Mouse (Mus musculus): ENCODE results near the gene Ghdc. TPM values are rescaled to one million over a fixed set of nuclear protein-coding genes. Genes with fewer than 3 reads are reported as not detected.

The Ghdc gene
- polyA plus RNA-seq, 1 experiment from 2014 or later: 3.6 TPM

DNA sequence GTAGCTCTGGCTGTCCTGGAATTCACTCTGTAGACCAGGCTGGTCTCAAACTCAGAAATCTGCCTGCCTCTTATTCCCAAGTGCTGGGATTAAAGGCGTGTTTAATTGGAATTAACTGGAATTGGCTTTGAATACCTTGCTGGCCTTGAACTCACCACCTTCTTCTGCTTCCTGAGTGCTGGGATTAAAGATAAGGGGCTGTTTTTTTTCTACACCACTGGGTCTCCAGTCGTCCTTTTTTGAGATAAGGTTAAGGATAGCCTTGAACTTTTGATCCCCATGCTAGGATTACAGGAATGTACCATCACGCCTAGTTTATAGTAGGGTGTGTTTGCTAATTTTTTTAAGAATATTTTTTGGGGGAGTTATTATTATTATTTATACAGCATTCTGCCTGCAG lies 7.3 kb upstream of the Ghdc start:
- no peak overlapping the region for H3K9ac ChIP-seq (ENCODE audit: low read depth, low read length)
- ATAC-seq (ENCODE audit: low read depth) (no peak), DNase-seq (ENCODE audit: low spot score) (no peak)
- H3K4me2 ChIP-seq (ENCODE audit: low read depth, low read length): no peak overlapping the region
- 76% methylated on average over 3 of the region's 3 CpGs for WGBS
- H3K9me3 ChIP-seq (ENCODE audit: control insufficient read depth, low read length): no peaks in the 10 kb centered on the region
- H3K27ac ChIP-seq (replicated peaks; ENCODE audit: low read depth, low read length): no peak overlapping the region
- H3K4me3 ChIP-seq (ENCODE audit: low read depth, low read length): no peak overlapping the region
- H3K36me3 ChIP-seq (ENCODE audit: control insufficient read depth, insufficient read depth, low read length): peaks cover 26% of the 10 kb centered on the region
- H3K27me3 ChIP-seq (replicated peaks; ENCODE audit: control insufficient read depth, insufficient read depth, low read length): no peaks in the 10 kb centered on the region
- no peaks in the 10 kb centered on the region for H3K4me1 ChIP-seq (ENCODE audit: control insufficient read depth, insufficient read depth, low read length)

DNA sequence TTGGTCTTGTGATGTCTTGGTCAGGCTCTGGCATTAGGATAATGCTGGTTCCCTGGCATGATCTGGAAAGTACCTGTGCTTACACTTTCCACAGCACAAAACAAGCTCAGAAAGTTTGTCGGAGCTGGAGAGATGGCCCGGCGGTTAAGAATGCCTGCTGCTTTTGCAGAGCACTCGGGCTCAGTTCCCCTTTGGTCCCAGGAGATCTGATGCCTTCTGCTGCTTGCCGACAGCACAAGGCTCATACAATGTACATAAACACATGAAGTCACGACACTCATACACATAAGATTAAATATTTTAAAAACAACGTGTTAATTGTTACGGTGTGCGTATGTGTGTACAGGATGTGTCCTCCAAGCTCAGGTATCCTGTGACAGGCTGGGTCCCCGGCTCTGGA lies 5.2 kb upstream of the Ghdc start:
- no peak for ATAC-seq (ENCODE audit: low read depth)
- no peak for DNase-seq (ENCODE audit: low spot score)
- H3K9me3 ChIP-seq (ENCODE audit: control insufficient read depth, low read length): no peaks in the 10 kb centered on the region
- no peak overlapping the region for H3K27ac ChIP-seq (replicated peaks; ENCODE audit: low read depth, low read length)
- H3K36me3 ChIP-seq (ENCODE audit: control insufficient read depth, insufficient read depth, low read length): peaks cover 6% of the 10 kb centered on the region; the same call in 1 of the 2 replicates
- H3K27me3 ChIP-seq (replicated peaks; ENCODE audit: control insufficient read depth, insufficient read depth, low read length): no peaks in the 10 kb centered on the region
- H3K4me2 ChIP-seq (ENCODE audit: low read depth, low read length): no peak overlapping the region
- H3K9ac ChIP-seq (ENCODE audit: low read depth, low read length): no peak overlapping the region
- H3K4me1 ChIP-seq (ENCODE audit: control insufficient read depth, insufficient read depth, low read length): no peaks in the 10 kb centered on the region
- 70% methylated on average over 10 of the region's 10 CpGs for WGBS
- no peak overlapping the region for H3K4me3 ChIP-seq (ENCODE audit: low read depth, low read length)

DNA sequence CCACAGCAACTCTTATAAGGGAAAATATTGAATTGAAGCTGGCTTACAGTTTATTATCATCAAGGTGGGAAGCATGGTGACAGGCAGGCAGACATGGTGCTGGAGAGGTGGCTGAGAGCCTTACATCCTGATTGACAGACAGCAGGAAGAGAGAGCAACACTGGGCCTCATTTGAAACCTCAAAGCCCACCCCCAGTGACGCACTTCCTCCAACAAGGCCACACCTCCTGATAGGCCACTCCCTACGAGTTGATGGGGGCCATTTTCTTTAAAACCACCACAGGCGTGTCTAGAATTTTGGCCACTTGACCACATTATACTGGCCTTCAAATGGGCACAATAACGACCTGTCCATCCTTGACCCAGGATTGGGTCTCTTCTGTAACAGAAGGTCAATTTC lies 3.5 kb upstream of the Ghdc start:
- H3K4me1 ChIP-seq (ENCODE audit: control insufficient read depth, insufficient read depth, low read length): 0 out of 2 replicates have a peak, but pooled peaks cover 5% of the 10 kb centered on the region
- no peaks in the 10 kb centered on the region for H3K27me3 ChIP-seq (replicated peaks; ENCODE audit: control insufficient read depth, insufficient read depth, low read length)
- no peaks in the 10 kb centered on the region for H3K9me3 ChIP-seq (ENCODE audit: control insufficient read depth, low read length)
- DNase-seq (ENCODE audit: low spot score) (no peak), ATAC-seq (ENCODE audit: low read depth) (no peak)
- no peak overlapping the region for H3K9ac ChIP-seq (ENCODE audit: low read depth, low read length)
- 75% methylated on average over 4 of the region's 4 CpGs for WGBS
- no peak overlapping the region for H3K4me2 ChIP-seq (ENCODE audit: low read depth, low read length)
- H3K4me3 ChIP-seq (ENCODE audit: low read depth, low read length): no peak overlapping the region
- no peak overlapping the region for H3K27ac ChIP-seq (replicated peaks; ENCODE audit: low read depth, low read length)
- 0 out of 2 replicates have a peak, but pooled peaks cover 3% of the 10 kb centered on the region for H3K36me3 ChIP-seq (ENCODE audit: control insufficient read depth, insufficient read depth, low read length)

DNA sequence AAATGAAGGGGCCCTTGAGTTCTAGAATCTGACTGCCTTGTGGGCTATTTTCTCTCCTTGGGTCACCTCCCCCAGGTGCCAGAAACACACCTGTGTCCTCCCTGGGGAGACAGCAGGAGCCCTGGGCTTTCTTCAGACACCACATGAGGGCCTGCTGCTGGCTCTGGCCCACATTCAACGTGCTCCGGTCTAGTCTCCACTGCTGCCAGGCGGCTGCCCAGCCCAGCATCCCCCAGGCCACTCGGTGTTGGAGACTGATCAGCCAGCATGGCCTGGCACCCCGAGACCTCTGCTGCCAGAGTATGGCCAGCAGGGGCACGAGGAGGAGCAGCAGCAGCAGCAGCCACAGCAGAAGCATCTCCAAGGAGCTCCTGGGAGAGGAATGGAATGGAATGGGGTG lies 777 bp downstream of the Ghdc start:
- DNase-seq (ENCODE audit: low spot score): no peak
- 53% methylated on average over 6 of the region's 6 CpGs for WGBS
- peak overlapping the region; percentile 58 for H3K4me2 ChIP-seq (ENCODE audit: low read depth, low read length)
- no peaks in the 10 kb centered on the region for H3K27me3 ChIP-seq (replicated peaks; ENCODE audit: control insufficient read depth, insufficient read depth, low read length)
- no peaks in the 10 kb centered on the region for H3K36me3 ChIP-seq (ENCODE audit: control insufficient read depth, insufficient read depth, low read length)
- no peak for ATAC-seq (ENCODE audit: low read depth)
- peak overlapping the region; percentile 64 for H3K4me3 ChIP-seq (ENCODE audit: low read depth, low read length)
- no peak overlapping the region for H3K27ac ChIP-seq (replicated peaks; ENCODE audit: low read depth, low read length)
- peak overlapping the region; percentile 65 for H3K9ac ChIP-seq (ENCODE audit: low read depth, low read length)
- 0 out of 2 replicates have a peak, but pooled peaks cover 5% of the 10 kb centered on the region for H3K4me1 ChIP-seq (ENCODE audit: control insufficient read depth, insufficient read depth, low read length)
- H3K9me3 ChIP-seq (ENCODE audit: control insufficient read depth, low read length): no peaks in the 10 kb centered on the region

DNA sequence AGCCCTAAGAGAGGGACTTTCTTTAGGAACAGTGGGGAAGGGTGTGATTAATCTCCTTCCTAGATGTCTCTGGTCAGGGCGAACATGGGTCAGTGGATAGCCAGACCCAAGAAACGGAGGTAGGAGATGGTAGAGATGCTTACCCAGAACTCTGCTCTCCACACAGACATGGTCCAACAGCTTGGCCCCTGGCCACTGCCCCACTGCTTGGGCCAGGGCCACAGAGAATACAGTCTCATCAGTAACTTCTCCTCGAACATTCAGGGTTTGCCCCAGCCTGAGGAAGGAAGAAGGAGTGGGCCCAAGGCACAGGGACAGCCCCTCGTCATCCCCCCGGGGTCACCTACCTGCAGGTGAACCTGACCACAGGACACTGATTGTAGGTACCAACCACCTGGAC lies 2.9 kb downstream of the Ghdc start:
- no peaks in the 10 kb centered on the region for H3K36me3 ChIP-seq (ENCODE audit: control insufficient read depth, insufficient read depth, low read length)
- WGBS: 77% methylated on average over 5 of the region's 5 CpGs
- ATAC-seq (ENCODE audit: low read depth) (no peak), DNase-seq (ENCODE audit: low spot score) (no peak)
- H3K27ac ChIP-seq (replicated peaks; ENCODE audit: low read depth, low read length): no peak overlapping the region
- no peak overlapping the region for H3K4me2 ChIP-seq (ENCODE audit: low read depth, low read length)
- H3K27me3 ChIP-seq (replicated peaks; ENCODE audit: control insufficient read depth, insufficient read depth, low read length): 0 out of 2 replicates have a peak, but pooled peaks cover under 1% of the 10 kb centered on the region
- 0 out of 2 replicates have a peak, but pooled peaks cover 5% of the 10 kb centered on the region for H3K4me1 ChIP-seq (ENCODE audit: control insufficient read depth, insufficient read depth, low read length)
- no peaks in the 10 kb centered on the region for H3K9me3 ChIP-seq (ENCODE audit: control insufficient read depth, low read length)
- H3K9ac ChIP-seq (ENCODE audit: low read depth, low read length): no peak overlapping the region
- H3K4me3 ChIP-seq (ENCODE audit: low read depth, low read length): no peak overlapping the region

DNA sequence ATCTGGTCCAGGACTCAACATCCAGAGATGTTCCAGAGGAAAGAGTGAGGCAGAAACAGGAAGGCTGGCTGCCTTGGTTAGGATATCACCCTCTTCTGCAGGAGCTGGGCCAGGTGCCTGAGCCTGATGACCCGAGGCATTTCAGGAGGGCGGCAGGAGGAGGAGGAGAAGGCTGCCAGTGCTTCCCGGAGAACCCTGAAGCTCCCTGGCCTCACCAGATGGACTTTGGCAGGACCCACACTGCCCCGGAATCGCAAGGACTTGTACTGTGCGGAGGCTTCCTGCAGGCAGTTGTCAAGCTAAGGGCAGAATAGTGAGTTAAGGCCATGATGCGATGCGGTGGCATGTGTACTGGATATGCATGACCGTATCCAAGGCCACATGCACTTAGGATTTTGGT lies 4.0 kb downstream of the Ghdc start:
- WGBS: 74% methylated on average over 7 of the region's 9 CpGs
- 0 out of 2 replicates have a peak, but pooled peaks cover 5% of the 10 kb centered on the region for H3K4me1 ChIP-seq (ENCODE audit: control insufficient read depth, insufficient read depth, low read length)
- no peak overlapping the region for H3K9ac ChIP-seq (ENCODE audit: low read depth, low read length)
- H3K4me2 ChIP-seq (ENCODE audit: low read depth, low read length): no peak overlapping the region
- DNase-seq (ENCODE audit: low spot score) (no peak), ATAC-seq (ENCODE audit: low read depth) (no peak)
- no peak overlapping the region for H3K27ac ChIP-seq (replicated peaks; ENCODE audit: low read depth, low read length)
- H3K36me3 ChIP-seq (ENCODE audit: control insufficient read depth, insufficient read depth, low read length): no peaks in the 10 kb centered on the region
- H3K4me3 ChIP-seq (ENCODE audit: low read depth, low read length): no peak overlapping the region
- peaks cover 12% of the 10 kb centered on the region; the same call in 1 of the 2 replicates for H3K27me3 ChIP-seq (replicated peaks; ENCODE audit: control insufficient read depth, insufficient read depth, low read length)
- no peaks in the 10 kb centered on the region for H3K9me3 ChIP-seq (ENCODE audit: control insufficient read depth, low read length)

DNA sequence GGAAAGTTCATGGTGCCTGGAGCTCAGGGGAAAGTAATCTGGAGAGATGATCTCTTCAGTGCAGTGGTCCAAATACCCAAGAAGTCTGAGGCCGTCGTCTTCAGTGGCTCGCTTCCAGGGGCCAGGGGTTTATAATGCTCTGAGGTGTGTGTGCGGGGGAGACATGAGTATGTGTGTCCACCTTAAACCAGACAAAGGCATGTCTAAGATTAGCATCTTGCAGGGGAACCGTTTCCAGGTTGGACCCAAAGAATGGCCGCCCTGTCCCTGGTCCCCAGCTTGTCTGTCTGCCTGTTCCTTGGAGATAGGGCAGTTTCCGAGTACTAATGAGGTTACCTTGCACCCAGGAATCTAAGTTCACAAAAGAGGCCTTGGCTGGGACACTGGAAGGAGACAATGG lies 7.9 kb downstream of the Ghdc start, which contains the start of gene Hcrt:
Gene Hcrt, minus strand, starts transcription at position 101 of the 400 bp plus-strand sequence.
- DNase-seq (ENCODE audit: low spot score) (no peak), ATAC-seq (ENCODE audit: low read depth) (no peak)
- Histone ChIP-seq H3K27me3 (replicated peaks; ENCODE audit: control insufficient read depth, insufficient read depth, low read length) (peaks cover 43% of the 10 kb centered on the region), H3K4me3 (ENCODE audit: low read depth, low read length) (peak within 1 kb of the TSS; percentile 32), H3K36me3 (ENCODE audit: control insufficient read depth, insufficient read depth, low read length) (no peaks in the 10 kb centered on the region), H3K9me3 (ENCODE audit: control insufficient read depth, low read length) (no peaks in the 10 kb centered on the region), H3K4me1 (ENCODE audit: control insufficient read depth, insufficient read depth, low read length) (0 out of 2 replicates have a peak, but pooled peaks cover 6% of the 10 kb centered on the region), H3K27ac (replicated peaks; ENCODE audit: low read depth, low read length) (no peak within 1 kb of the TSS), H3K4me2 (ENCODE audit: low read depth, low read length) (peak within 1 kb of the TSS; percentile 59), H3K9ac (ENCODE audit: low read depth, low read length) (peak within 1 kb of the TSS; percentile 41)
- WGBS: 82% methylated on average over 7 of the region's 7 CpGs

DNA sequence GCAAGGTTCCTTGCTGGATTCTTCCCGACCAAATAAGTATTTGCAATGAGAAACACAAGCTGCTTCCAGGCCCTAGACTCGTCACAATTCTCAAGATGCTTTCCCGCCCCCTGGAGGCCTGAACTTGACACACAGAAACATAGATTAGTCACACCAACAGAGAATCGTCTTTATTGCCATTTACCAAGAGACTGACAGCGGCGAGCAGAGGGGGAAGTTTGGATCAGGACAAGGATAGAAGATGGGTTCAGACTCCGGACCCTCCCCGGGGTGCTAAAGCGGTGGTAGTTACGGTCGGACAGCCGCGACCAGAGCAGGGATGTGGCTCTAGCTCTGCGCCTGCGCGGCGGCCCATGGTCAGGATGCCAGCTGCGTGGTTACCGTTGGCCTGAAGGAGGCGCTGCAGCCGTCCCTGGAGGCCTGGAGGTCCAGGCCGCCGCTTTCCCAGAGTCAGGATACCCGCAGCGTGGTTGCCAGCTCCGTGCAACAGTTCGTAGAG lies 9.2 kb downstream of the Ghdc start:
- peak; percentile 70 for DNase-seq (ENCODE audit: low spot score)
- Histone ChIP-seq H3K36me3 (ENCODE audit: control insufficient read depth, insufficient read depth, low read length) (no peaks in the 10 kb centered on the region), H3K9ac (ENCODE audit: low read depth, low read length) (peak overlapping the region; percentile 41), H3K27me3 (replicated peaks; ENCODE audit: control insufficient read depth, insufficient read depth, low read length) (peaks cover 43% of the 10 kb centered on the region), H3K4me2 (ENCODE audit: low read depth, low read length) (peak overlapping the region; percentile 59), H3K4me3 (ENCODE audit: low read depth, low read length) (peak overlapping the region; percentile 32), H3K9me3 (ENCODE audit: control insufficient read depth, low read length) (no peaks in the 10 kb centered on the region), H3K27ac (replicated peaks; ENCODE audit: low read depth, low read length) (no peak overlapping the region), H3K4me1 (ENCODE audit: control insufficient read depth, insufficient read depth, low read length) (0 out of 2 replicates have a peak, but pooled peaks cover 6% of the 10 kb centered on the region)
- peak; percentile 50; the same call in 1 of the 2 replicates for ATAC-seq (ENCODE audit: low read depth)
- under 1% methylated on average over 25 of the region's 27 CpGs for WGBS

Measured in embryonic facial prominence, embryonic 14.5 days (tissue).